Mouse (Mus musculus) intestine, postnatal 0 days (tissue): Measurements from ENCODE around the gene Chrm3. TPM values are rescaled to one million over a fixed set of nuclear protein-coding genes. Genes with fewer than 3 reads are reported as not detected.

Experiments
- ATAC-seq: fragments of 200-750 bp; cut with Nextera tagmentation; 2 replicates; pipeline ENCODE4 v1.8.0; 2017; ENCODE audit warnings: mild to moderate bottlenecking, moderate TSS enrichment, moderate library complexity
- H3K27ac ChIP-seq: fragments of 300-500 bp; sonication (generic); 2 replicates; pipeline ENCODE4 v1.5.1; 2014; ENCODE audit warnings: mild to moderate bottlenecking, low read depth, low read length, moderate library complexity
- H3K27me3 ChIP-seq: fragments of 300-500 bp; sonication (generic); replicated peaks from 2 replicates; pipeline ENCODE4 v1.6.1; 2014; ENCODE audit warnings: low read length, mixed read lengths; ENCODE audit not compliant: control insufficient read depth, insufficient read depth
- H3K36me3 ChIP-seq: fragments of 300-500 bp; sonication (generic); 2 replicates; pipeline ENCODE4 v1.6.1; 2014; ENCODE audit warnings: mild to moderate bottlenecking, moderate library complexity; ENCODE audit not compliant: control insufficient read depth, insufficient read depth
- H3K4me1 ChIP-seq: fragments of 300-500 bp; sonication (generic); replicated peaks from 2 replicates; pipeline ENCODE4 v1.6.1; 2014; ENCODE audit warnings: antibody characterized with exemption, low read length, mixed read lengths; ENCODE audit not compliant: control insufficient read depth, insufficient read depth
- H3K4me2 ChIP-seq: fragments of 300-500 bp; sonication (generic); replicated peaks from 2 replicates; pipeline ENCODE4 v1.6.1; 2014; ENCODE audit warnings: low read depth, mild to moderate bottlenecking, moderate library complexity
- H3K4me3 ChIP-seq: fragments of 300-500 bp; sonication (generic); 2 replicates; pipeline ENCODE4 v1.5.1; 2014; ENCODE audit warnings: low read depth, low read length
- H3K9ac ChIP-seq: fragments of 300-500 bp; sonication (generic); 2 replicates; pipeline ENCODE4 v1.6.1; 2014; ENCODE audit warnings: mild to moderate bottlenecking, low read depth, low read length
- H3K9me3 ChIP-seq: fragments of 300-500 bp; sonication (generic); 2 replicates; pipeline ENCODE4 v1.6.1; 2016; ENCODE audit warnings: mixed run types; ENCODE audit not compliant: control insufficient read depth
- CTCF ChIP-seq: sonication (generic); IDR thresholded peaks from 2 replicates; pipeline ENCODE4 v1.5.1; 2016; ENCODE audit warnings: low read depth, mild to moderate bottlenecking, control low read depth, antibody characterized with exemption, moderate library complexity
- WGBS: fragments of 180-500 bp; shearing (Covaris S2); extraction: QIAGEN DNeasy Blood & Tissue Kit; methylation state at CpG from one replicate; pipeline ENCODE4 v1.1.7; 2014; 5-methylcytosine and 5-hydroxymethylcytosine counted together
- polyA plus RNA-seq: library from polyadenylated mRNA; unstranded; fragments of >200 nt; fragmentation: Nextera tagmentation; extraction: Ambion mirVana; gene quantifications from 2 replicates; pipeline ENCODE4 v1.2.1, GENCODE M21; 2015

Gene Chrm3
- polyA plus RNA-seq, 1 experiment from 2014 or later, result 0.53 TPM

DNA sequence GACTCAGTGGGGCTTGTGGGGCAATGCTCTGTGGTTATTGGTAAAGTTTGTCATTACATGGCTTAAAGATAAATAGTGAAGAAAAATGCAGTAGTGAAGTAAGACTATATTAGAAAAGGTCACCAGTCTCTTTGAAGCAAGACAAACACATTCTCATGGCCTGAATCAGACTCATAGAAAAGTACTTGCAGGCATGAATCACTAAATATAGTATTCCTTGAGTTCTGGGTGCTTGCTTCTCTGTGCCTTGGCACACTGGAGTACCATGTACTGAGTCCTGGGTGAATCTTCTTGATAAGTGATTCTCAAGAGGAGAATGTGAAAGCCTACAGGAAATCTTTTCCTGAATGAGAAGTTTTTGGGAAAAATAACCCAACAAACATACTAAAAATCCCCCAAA, 408.0 kb downstream of the Chrm3 start:
- TF ChIP-seq CTCF, result no peak
- Histone ChIP-seq H3K36me3 (no peaks in the 10 kb centered on the region), H3K9ac (no peak overlapping the region), H3K4me1 (no peaks in the 10 kb centered on the region), H3K27me3 (no peaks in the 10 kb centered on the region), H3K4me2 (no peak overlapping the region), H3K27ac (no peak overlapping the region), H3K9me3 (no peaks in the 10 kb centered on the region), H3K4me3 (no peak overlapping the region)
- ATAC-seq, result no peak

DNA sequence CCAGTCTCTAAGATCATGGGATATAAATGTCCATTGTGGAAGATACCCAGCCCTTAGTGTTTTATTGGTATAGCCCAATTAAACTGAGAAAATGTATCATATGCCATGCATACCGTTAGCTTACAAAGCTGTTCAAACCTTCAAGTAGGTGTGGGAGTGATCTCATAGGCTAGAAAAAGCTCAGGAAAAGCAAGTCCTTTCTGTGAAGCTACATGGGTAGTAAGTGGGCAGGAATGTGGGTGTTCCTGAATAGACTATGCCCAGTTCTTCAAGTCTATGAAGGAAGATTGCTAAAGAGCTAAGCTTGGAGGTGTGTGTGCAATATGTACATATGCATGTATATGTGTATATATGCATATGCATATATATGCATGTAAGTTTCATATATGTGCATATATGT, 409.3 kb downstream of the Chrm3 start:
- Histone ChIP-seq H3K4me1 (no peaks in the 10 kb centered on the region), H3K9me3 (no peaks in the 10 kb centered on the region), H3K9ac (no peak overlapping the region), H3K36me3 (no peaks in the 10 kb centered on the region), H3K4me3 (no peak overlapping the region), H3K4me2 (no peak overlapping the region), H3K27me3 (no peaks in the 10 kb centered on the region), H3K27ac (no peak overlapping the region)
- no peak for ATAC-seq
- WGBS, result 88% methylated on average over 1 of the region's 1 CpGs
- no peak for TF ChIP-seq CTCF

DNA sequence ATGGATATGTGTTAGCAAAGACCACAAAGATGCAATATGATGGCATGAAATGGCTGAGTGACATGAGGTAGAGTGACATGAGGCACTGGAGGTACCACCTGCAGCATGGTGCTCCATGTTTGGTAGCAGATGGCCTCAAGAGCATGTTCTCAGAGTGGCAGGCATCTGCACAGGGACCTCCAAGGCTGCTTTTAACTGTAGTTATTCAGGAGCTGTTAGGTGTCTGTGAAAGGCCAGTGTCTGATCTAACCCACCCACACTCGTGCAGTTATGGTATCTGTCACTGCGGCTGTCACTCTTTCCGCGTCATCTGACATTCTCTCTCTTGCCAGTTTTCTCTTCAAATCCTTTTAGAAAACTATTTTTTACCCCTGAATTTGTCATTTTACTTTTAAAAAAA, 411.6 kb downstream of the Chrm3 start:
- no peaks in the 10 kb centered on the region for H3K27me3 ChIP-seq
- TF ChIP-seq CTCF, result no peak
- no peak overlapping the region for H3K9ac ChIP-seq
- H3K9me3 ChIP-seq, result no peaks in the 10 kb centered on the region
- no peaks in the 10 kb centered on the region for H3K4me1 ChIP-seq
- ATAC-seq, result no peak
- H3K4me3 ChIP-seq, result no peak overlapping the region
- no peaks in the 10 kb centered on the region for H3K36me3 ChIP-seq
- H3K4me2 ChIP-seq, result no peak overlapping the region
- 89% methylated on average over 4 of the region's 4 CpGs for WGBS
- H3K27ac ChIP-seq, result no peak overlapping the region

DNA sequence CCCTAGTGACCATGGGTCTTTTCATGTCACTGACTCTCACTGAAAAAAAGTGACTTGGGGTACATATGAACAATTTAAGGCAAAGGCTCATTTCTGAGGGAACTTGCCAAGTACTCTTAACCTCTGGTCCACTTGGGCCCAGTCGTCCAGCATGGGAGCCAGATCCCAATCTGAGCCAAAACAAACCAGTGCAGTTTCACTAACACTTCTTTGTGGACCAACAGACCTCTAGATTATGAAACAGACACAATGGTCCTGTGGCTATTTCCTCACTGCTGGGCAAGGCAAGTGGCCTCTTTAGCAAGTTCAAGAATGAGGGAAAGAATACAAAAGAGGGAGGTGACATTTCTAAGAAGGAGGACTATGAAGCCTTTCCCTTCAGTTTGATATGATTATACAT, 420.5 kb downstream of the Chrm3 start:
- Histone ChIP-seq H3K27ac (no peak overlapping the region), H3K9ac (no peak overlapping the region), H3K4me2 (no peak overlapping the region), H3K36me3 (no peaks in the 10 kb centered on the region), H3K9me3 (no peaks in the 10 kb centered on the region), H3K4me1 (no peaks in the 10 kb centered on the region), H3K4me3 (no peak overlapping the region), H3K27me3 (no peaks in the 10 kb centered on the region)
- 69% methylated on average over 1 of the region's 1 CpGs for WGBS
- ATAC-seq, result no peak
- TF ChIP-seq CTCF, result no peak

DNA sequence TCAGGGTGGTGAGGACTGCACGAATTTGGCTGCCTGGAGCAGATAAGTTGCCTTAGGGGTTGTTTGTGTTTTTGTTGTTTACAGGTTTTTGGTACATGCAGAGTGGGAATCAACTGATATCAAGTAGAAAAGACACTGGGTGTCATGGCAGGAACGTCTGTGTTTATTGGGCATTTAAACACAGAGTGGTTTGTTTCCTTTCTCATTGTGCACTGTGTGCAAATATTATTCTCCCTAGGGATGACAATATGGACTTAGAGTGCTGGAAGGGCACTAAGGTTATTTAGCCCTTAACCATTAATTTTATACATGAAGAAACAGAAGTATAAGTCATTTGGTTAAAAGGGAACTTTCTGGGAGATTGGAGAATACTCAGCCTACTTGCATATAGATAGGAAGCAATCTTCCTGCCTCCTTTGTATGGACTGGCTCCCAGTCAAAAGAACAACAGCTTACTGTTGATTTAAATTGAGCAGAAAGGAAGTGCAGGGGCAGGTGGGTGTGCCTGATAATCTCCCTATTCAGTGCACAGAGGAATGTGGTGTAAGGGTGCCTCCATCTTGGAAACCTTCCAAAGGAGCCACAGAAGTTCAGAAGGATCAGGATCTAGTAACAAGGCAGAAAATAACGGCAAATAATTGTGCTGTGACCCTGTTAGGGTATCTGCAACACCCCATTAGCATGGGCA, 421.7 kb downstream of the Chrm3 start:
- H3K9me3 ChIP-seq, result no peaks in the 10 kb centered on the region
- ATAC-seq, result no peak
- WGBS, result 51% methylated on average over 3 of the region's 3 CpGs

DNA sequence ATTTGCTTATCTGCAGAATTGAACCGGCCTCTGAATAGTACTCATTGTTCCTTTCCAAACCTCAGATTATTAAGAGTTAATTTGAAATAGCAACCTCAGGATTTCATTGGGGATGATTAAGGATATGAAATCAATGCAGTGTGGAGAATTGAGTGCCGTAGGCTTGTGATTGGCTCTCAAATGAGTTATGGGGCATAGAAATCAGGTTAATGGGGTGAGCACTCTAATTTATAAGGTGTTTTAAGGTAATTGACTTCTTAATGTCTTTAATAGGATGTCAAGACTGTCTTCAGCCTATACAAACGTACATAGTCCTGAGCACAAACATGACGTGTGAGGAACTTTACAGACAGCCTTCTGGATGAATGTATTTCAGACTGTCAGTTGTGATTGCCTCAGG, 427.9 kb downstream of the Chrm3 start:
- no peaks in the 10 kb centered on the region for H3K9me3 ChIP-seq
- no peaks in the 10 kb centered on the region for H3K4me1 ChIP-seq
- no peak for ATAC-seq
- H3K27ac ChIP-seq, result no peak overlapping the region
- no peaks in the 10 kb centered on the region for H3K36me3 ChIP-seq
- WGBS, result 56% methylated on average over 4 of the region's 4 CpGs
- TF ChIP-seq CTCF, result no peak
- no peaks in the 10 kb centered on the region for H3K27me3 ChIP-seq
- no peak overlapping the region for H3K9ac ChIP-seq
- no peak overlapping the region for H3K4me2 ChIP-seq
- no peak overlapping the region for H3K4me3 ChIP-seq

More for the DNA sequence above, 421.7 kb downstream of the Chrm3 start:
- H3K27me3 ChIP-seq, result no peaks in the 10 kb centered on the region
- H3K4me1 ChIP-seq, result no peaks in the 10 kb centered on the region
- no peaks in the 10 kb centered on the region for H3K36me3 ChIP-seq
- TF ChIP-seq CTCF, result no peak
- H3K4me3 ChIP-seq, result no peak overlapping the region
- H3K27ac ChIP-seq, result no peak overlapping the region
- H3K4me2 ChIP-seq, result no peak overlapping the region
- H3K9ac ChIP-seq, result no peak overlapping the region

DNA sequence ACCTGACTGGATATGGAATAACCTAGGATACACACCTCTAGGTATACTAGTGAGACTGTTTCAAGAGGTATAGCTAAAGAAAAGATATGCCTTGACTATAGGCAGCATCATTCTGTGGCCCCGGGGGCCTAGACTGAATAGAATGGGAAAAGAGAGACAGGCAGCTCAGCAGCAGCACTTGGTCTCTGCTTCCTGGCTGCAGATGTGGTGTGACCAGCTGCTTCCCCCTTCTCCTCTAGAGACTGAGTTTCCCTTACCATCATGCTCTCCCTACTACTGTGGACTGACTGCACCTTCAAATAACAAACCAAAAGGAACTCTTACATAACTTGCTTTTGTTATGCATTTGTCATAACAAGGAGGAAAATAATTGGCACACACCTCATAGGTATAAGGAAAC, 430.0 kb downstream of the Chrm3 start:
- ATAC-seq, result no peak
- 90% methylated on average over 1 of the region's 1 CpGs for WGBS
- no peak for TF ChIP-seq CTCF

More for the DNA sequence above, 430.0 kb downstream of the Chrm3 start:
- no peaks in the 10 kb centered on the region for H3K9me3 ChIP-seq
- no peak overlapping the region for H3K9ac ChIP-seq
- H3K27me3 ChIP-seq, result no peaks in the 10 kb centered on the region
- no peaks in the 10 kb centered on the region for H3K36me3 ChIP-seq
- H3K4me1 ChIP-seq, result no peaks in the 10 kb centered on the region
- H3K4me2 ChIP-seq, result no peak overlapping the region
- H3K27ac ChIP-seq, result no peak overlapping the region
- no peak overlapping the region for H3K4me3 ChIP-seq
